Mouse (Mus musculus) hindbrain, embryonic 13.5 days (tissue): ENCODE data around the gene Coq9. TPM values are rescaled to one million over a fixed set of nuclear protein-coding genes. Genes with fewer than 3 reads are reported as not detected.

Experiments used
- polyA plus RNA-seq: library from polyadenylated mRNA; unstranded; fragments of >200 nt; fragmentation: Nextera tagmentation; extraction: Ambion mirVana; gene quantifications from 2 replicates; pipeline ENCODE4 v1.2.1, GENCODE M21; 2015

Coq9 gene
- polyA plus RNA-seq, 1 experiment from 2014 or later = 55.4 TPM

Other genes with a start within 250 kb of the Coq9 start
- 53.0 and 54.6 TPM in 2 replicates for gene Rspry1, start 236.4 kb upstream of the Coq9 start, polyA plus RNA-seq
- gene Fam192a, start 236.3 kb upstream of the Coq9 start, polyA plus RNA-seq = 89.0 and 94.0 TPM in 2 replicates
- 221 and 224 TPM in 2 replicates for gene Arl2bp, start 171.7 kb upstream of the Coq9 start, polyA plus RNA-seq
- 0.35 and 0.93 TPM in 2 replicates for gene Pllp, start 142.0 kb upstream of the Coq9 start, polyA plus RNA-seq
- gene Ccl22, start 92.7 kb upstream of the Coq9 start, polyA plus RNA-seq = not detected in 2 replicates
- gene Cx3cl1, start 66.3 kb upstream of the Coq9 start, polyA plus RNA-seq = 15.0 and 15.8 TPM in 2 replicates
- gene Ccl17, start 27.9 kb upstream of the Coq9 start, polyA plus RNA-seq = 0.43 TPM in 1 of 2 replicates, not detected in the other
- gene Ciapin1, start within 50 bp of the Coq9 start, polyA plus RNA-seq = 197 and 202 TPM in 2 replicates
- gene Polr2c, start 19.1 kb downstream of the Coq9 start, polyA plus RNA-seq = 119 and 136 TPM in 2 replicates
- 58.0 and 59.0 TPM in 2 replicates for gene Dok4, start 38.0 kb downstream of the Coq9 start, polyA plus RNA-seq
- gene Ccdc102a, start 79.8 kb downstream of the Coq9 start, polyA plus RNA-seq = 6.3 and 7.8 TPM in 2 replicates
- not detected in 2 replicates for gene Adgrg5, start 85.4 kb downstream of the Coq9 start, polyA plus RNA-seq
- 158 and 162 TPM in 2 replicates for gene Adgrg1, start 136.4 kb downstream of the Coq9 start, polyA plus RNA-seq
- 1.3 and 1.6 TPM in 2 replicates for gene Adgrg3, start 179.4 kb downstream of the Coq9 start, polyA plus RNA-seq
- 1.7 and 2.3 TPM in 2 replicates for gene Drc7, start 216.8 kb downstream of the Coq9 start, polyA plus RNA-seq
- gene Katnb1, start 242.9 kb downstream of the Coq9 start, polyA plus RNA-seq = 38.4 and 38.8 TPM in 2 replicates